Mouse (Mus musculus): ENCODE measurements around the gene Tcam1.

DNA sequence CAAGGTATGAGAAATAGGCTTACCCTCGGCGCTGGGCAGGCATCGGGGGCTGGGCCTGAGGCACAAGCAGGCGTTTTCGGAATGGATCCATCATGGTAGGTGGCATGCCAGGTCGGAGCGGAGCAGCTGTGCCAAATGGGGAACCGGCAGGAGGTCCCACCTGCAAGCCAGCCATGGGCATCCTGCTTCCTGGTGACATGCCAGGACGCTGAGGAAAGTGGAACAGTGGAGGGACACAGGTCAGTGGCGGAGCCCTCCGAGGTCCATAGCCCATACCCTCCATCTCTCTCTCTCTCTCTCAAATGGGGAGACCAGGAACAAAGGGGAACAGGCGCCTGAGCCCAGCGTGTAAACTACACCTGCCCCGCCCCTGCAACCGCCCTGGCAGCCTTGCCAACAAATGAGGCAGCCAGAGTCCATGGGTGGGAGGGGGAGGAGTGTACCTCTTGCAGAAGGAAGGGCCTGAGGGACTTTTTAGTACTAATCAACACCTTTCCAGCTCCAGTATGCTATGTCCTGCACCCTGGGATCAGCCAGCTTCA lies 9.1 kb upstream of the Tcam1 start:
- TF ChIP-seq FLI1 (IDR thresholded peaks at IDR 0.05; ENCODE audit: low read length) (no peak), GATA1 (IDR thresholded peaks at IDR 0.05; ENCODE audit: borderline replicate concordance, low read length) (no peak)
